Mouse (Mus musculus) ES-E14 (cell line): Measurements from ENCODE around the gene Stfa3. TPM values are rescaled to one million over a fixed set of nuclear protein-coding genes. Genes with fewer than 3 reads are reported as not detected.

Experiments used
- DNase-seq: peaks from one replicate; pipeline ENCODE4 v3.0.0-alpha.2; 2013; ENCODE audit warnings: low read depth, low spot score
- H3K27ac ChIP-seq: 2 replicates; pipeline ENCODE4 v1.5.1; 2012; ENCODE audit warnings: low read depth, mild to moderate bottlenecking, low read length, moderate library complexity, mixed read lengths; ENCODE audit not compliant: poor library complexity, insufficient read depth, severe bottlenecking
- H3K36me3 ChIP-seq: 2 replicates; pipeline ENCODE4 v1.6.1; 2012; ENCODE audit warnings: mild to moderate bottlenecking, low read length, moderate library complexity, mixed read lengths; ENCODE audit not compliant: control insufficient read depth, poor library complexity, insufficient read depth, severe bottlenecking
- H3K4me1 ChIP-seq, 2 experiments: fragments of 150-350 bp in 1 of 2; sonication (generic) in 1 of 2; 2 replicates each; pipeline ENCODE4 v1.6.1; 2012; ENCODE audit warnings: low read length in 2 of 2, mild to moderate bottlenecking in 1 of 2, mixed read lengths in 1 of 2; ENCODE audit not compliant: control insufficient read depth in 2 of 2, insufficient read depth in 2 of 2, poor library complexity in 1 of 2
- H3K4me3 ChIP-seq, 2 experiments: fragments of 150-350 bp in 1 of 2; sonication (generic) in 1 of 2; 2 replicates each; pipeline ENCODE4 v1.5.1; 2012; ENCODE audit warnings: low read length in 2 of 2, low read depth in 1 of 2, mild to moderate bottlenecking in 1 of 2, mixed read lengths in 1 of 2; ENCODE audit not compliant: insufficient read depth in 1 of 2, poor library complexity in 1 of 2, severe bottlenecking in 1 of 2
- H3K9ac ChIP-seq: 2 replicates; pipeline ENCODE4 v1.6.1; 2012; ENCODE audit warnings: low read depth, mild to moderate bottlenecking, low read length, mixed read lengths; ENCODE audit not compliant: poor library complexity, insufficient read depth, severe bottlenecking
- H3K9me3 ChIP-seq: fragments of 150-350 bp; sonication (generic); 2 replicates; pipeline ENCODE4 v1.6.1; 2012; ENCODE audit warnings: low read depth, mild to moderate bottlenecking, low read length; ENCODE audit not compliant: control insufficient read depth, insufficient read depth
- CHD2 ChIP-seq: IDR thresholded peaks from 2 replicates; pipeline ENCODE4 v1.6.1; 2014; ENCODE audit warnings: mild to moderate bottlenecking, low read depth, low read length, inconsistent platforms
- HCFC1 ChIP-seq: IDR thresholded peaks from 2 replicates; pipeline ENCODE4 v1.6.1; 2012; ENCODE audit warnings: low read length, inconsistent platforms, borderline replicate concordance; ENCODE audit not compliant: insufficient read depth
- MAFK ChIP-seq: IDR thresholded peaks from 2 replicates; pipeline ENCODE4 v1.6.1; 2014; ENCODE audit warnings: mild to moderate bottlenecking, low read depth, low read length, inconsistent platforms; ENCODE audit not compliant: insufficient read depth
- ZC3H11A ChIP-seq: IDR thresholded peaks from 2 replicates; pipeline ENCODE4 v1.6.1; 2012; ENCODE audit warnings: low read depth, mild to moderate bottlenecking, inconsistent platforms, low read length, borderline replicate concordance
- ZNF384 ChIP-seq: IDR thresholded peaks from 2 replicates; pipeline ENCODE4 v1.6.1; 2012; ENCODE audit warnings: low read depth, low read length, inconsistent platforms
- in situ Hi-C, 2 experiments: fragments of 600-800 bp; cut with MboI; formaldehyde crosslinking; loops; one replicate each; pipeline ENCODE4 v1.15.1; 2025; ENCODE audit warnings: low sequenced_read_pairs in 2 of 2, inconsistent platforms in 1 of 2; ENCODE audit not compliant: unreplicated experiment in 2 of 2
- total RNA-seq: library from RNA; depleted of rRNA; stranded (reverse); fragments of 300-350 nt; gene quantifications from 2 replicates; pipeline ENCODE4 v1.2.3, GENCODE M21; 2012

Stfa3 gene
- total RNA-seq, 1 experiment = not detected

- no peak overlapping the region for H3K4me3 ChIP-seq
- no peaks in the 10 kb centered on the region for H3K9me3 ChIP-seq
- DNase-seq = no peak
- peaks cover 0 to 10% of the 10 kb centered on the region in 2 experiments; a peak in 2 of 4 replicates for H3K4me1 ChIP-seq
- no peaks in the 10 kb centered on the region for H3K36me3 ChIP-seq
- TF ChIP-seq MAFK (no peak), ZC3H11A (no peak), CHD2 (no peak), HCFC1 (no peak), ZNF384 (no peak)
- no peak overlapping the region for H3K9ac ChIP-seq
- no peak overlapping the region for H3K27ac ChIP-seq
- in situ Hi-C loops = loop anchor here (5.0 to 25.0 kb wide), 4 partner anchors 240 to 340 kb away; partner anchors contain the start of gene Slc15a2 (in 1 of the 2)
Measured at GRCm38 (mm10) chr16:36474849-36475248, 19.7 kb upstream of the Stfa3 start.

- in situ Hi-C loops = loop anchor here (5.0 to 10.0 kb wide), 3 partner anchors 241 to 341 kb away; no protein-coding TSS in a partner anchor
- DNase-seq = peak; percentile 31
Measured at GRCm38 (mm10) chr16:36473217-36474216, 18.3 kb upstream of the Stfa3 start.

GRCm38 (mm10) chr16:36471066-36471633, 16.0 kb upstream of the Stfa3 start:
- peaks cover 0 to 10% of the 10 kb centered on the region in 2 experiments; a peak in 2 of 4 replicates for H3K4me1 ChIP-seq
- no peak for DNase-seq
- no peak overlapping the region for H3K9ac ChIP-seq
- H3K9me3 ChIP-seq = no peaks in the 10 kb centered on the region
- no peak overlapping the region for H3K27ac ChIP-seq
- no peaks in the 10 kb centered on the region for H3K36me3 ChIP-seq
- TF ChIP-seq MAFK (no peak), ZNF384 (no peak), ZC3H11A (no peak), CHD2 (no peak), HCFC1 (no peak)
- in situ Hi-C loops = loop anchor here (5.0 to 10.0 kb wide), 3 partner anchors 244 to 344 kb away; no protein-coding TSS in a partner anchor
- no peak overlapping the region for H3K4me3 ChIP-seq

More at GRCm38 (mm10) chr16:36473217-36474216, 18.3 kb upstream of the Stfa3 start:
- Histone ChIP-seq H3K4me1 (peaks cover 0 to 10% of the 10 kb centered on the region in 2 experiments; a peak in 2 of 4 replicates), H3K9ac (peak overlapping the region; percentile 26), H3K9me3 (no peaks in the 10 kb centered on the region), H3K36me3 (no peaks in the 10 kb centered on the region), H3K27ac (no peak overlapping the region), H3K4me3 (peak overlapping the region; percentile 0 to 52; a peak in 2 of 4 replicates)
- TF ChIP-seq ZNF384 (0 out of 2 replicates have a peak, but pooled peaks have one; percentile 23), HCFC1 (no peak), ZC3H11A (peak; percentile 97)

- H3K4me1 ChIP-seq = peaks cover 0 to 10% of the 10 kb centered on the region in 2 experiments; a peak in 2 of 4 replicates
- TF ChIP-seq CHD2 = no peak
- no peak for TF ChIP-seq MAFK
- peak; percentile 95 for TF ChIP-seq ZNF384
- TF ChIP-seq ZC3H11A = peak; percentile 41; the same call in 1 of the 2 replicates
- no peak for TF ChIP-seq HCFC1
- in situ Hi-C loops = loop anchor here (5.0 to 10.0 kb wide), 3 partner anchors 245 to 345 kb away; no protein-coding TSS in a partner anchor
- H3K27ac ChIP-seq = no peak overlapping the region
- no peaks in the 10 kb centered on the region for H3K36me3 ChIP-seq
- peak; percentile 57 for DNase-seq
- no peak overlapping the region for H3K4me3 ChIP-seq
- no peak overlapping the region for H3K9ac ChIP-seq
- no peaks in the 10 kb centered on the region for H3K9me3 ChIP-seq
Measured at GRCm38 (mm10) chr16:36469955-36470478, 14.8 kb upstream of the Stfa3 start.
